Mouse (Mus musculus) right cerebral cortex, postnatal 4 days (tissue): ENCODE results near the gene Rcc2.
A peak's percentile ranks its signal among the peaks of the same experiment; 100 is the strongest.

ENCODE experiments used
- DNase-seq: peaks from one replicate; pipeline ENCODE4 v3.0.0-alpha.2; 2022

The Rcc2 gene

GRCm38 (mm10) chr4:140711360-140711759, 11.0 kb downstream of the Rcc2 start:
- peak; percentile 40 for DNase-seq

GRCm38 (mm10) chr4:140713480-140714365, 13.4 kb downstream of the Rcc2 start:
- peak; percentile 95 for DNase-seq

GRCm38 (mm10) chr4:140714586-140714985, 14.2 kb downstream of the Rcc2 start:
- peak; percentile 38 for DNase-seq

GRCm38 (mm10) chr4:140716994-140717393, 16.7 kb downstream of the Rcc2 start:
- no peak for DNase-seq

GRCm38 (mm10) chr4:140718436-140718835, 18.1 kb downstream of the Rcc2 start:
- no peak for DNase-seq

GRCm38 (mm10) chr4:140720091-140720490, 19.8 kb downstream of the Rcc2 start:
- no peak for DNase-seq

GRCm38 (mm10) chr4:140721968-140722490, 21.7 kb downstream of the Rcc2 start:
- DNase-seq, result no peak

GRCm38 (mm10) chr4:140722710-140723109, 22.4 kb downstream of the Rcc2 start:
- no peak for DNase-seq

GRCm38 (mm10) chr4:140723192-140723591, 22.9 kb downstream of the Rcc2 start:
- DNase-seq, result no peak

GRCm38 (mm10) chr4:140723801-140724200, 23.5 kb downstream of the Rcc2 start:
- peak; percentile 57 for DNase-seq

GRCm38 (mm10) chr4:140724739-140725138, 24.4 kb downstream of the Rcc2 start:
- DNase-seq, result no peak

GRCm38 (mm10) chr4:140726907-140727306, 26.6 kb downstream of the Rcc2 start:
- no peak for DNase-seq

GRCm38 (mm10) chr4:140731654-140732053, 31.3 kb downstream of the Rcc2 start:
- no peak for DNase-seq

- no peak for DNase-seq
Observed at GRCm38 (mm10) chr4:140732871-140733270, 32.5 kb downstream of the Rcc2 start.

GRCm38 (mm10) chr4:140740655-140741054, 40.3 kb downstream of the Rcc2 start:
- DNase-seq, result no peak

GRCm38 (mm10) chr4:140741401-140741800, 41.1 kb downstream of the Rcc2 start:
- no peak for DNase-seq

- no peak for DNase-seq
Observed at GRCm38 (mm10) chr4:140742543-140742942, 42.2 kb downstream of the Rcc2 start, which contains the start of gene Padi6. Gene Padi6 (minus strand): TSS chr4:140742643.

- no peak for DNase-seq
Observed at GRCm38 (mm10) chr4:140743086-140743485, 42.7 kb downstream of the Rcc2 start.

- DNase-seq, result peak; percentile 49
Observed at GRCm38 (mm10) chr4:140744654-140745053, 44.3 kb downstream of the Rcc2 start.

- no peak for DNase-seq
Observed at GRCm38 (mm10) chr4:140747978-140748377, 47.6 kb downstream of the Rcc2 start.

- no peak for DNase-seq
Observed at GRCm38 (mm10) chr4:140750328-140750727, 50.0 kb downstream of the Rcc2 start.

- no peak for DNase-seq
Observed at GRCm38 (mm10) chr4:140753366-140753765, 53.0 kb downstream of the Rcc2 start.

- DNase-seq, result no peak
Observed at GRCm38 (mm10) chr4:140755811-140756210, 55.5 kb downstream of the Rcc2 start.

GRCm38 (mm10) chr4:140761601-140762000, 61.3 kb downstream of the Rcc2 start:
- no peak for DNase-seq
